Comparison of ENCODE assay signal across 8 mouse cellular contexts in the genomic region with DNA sequence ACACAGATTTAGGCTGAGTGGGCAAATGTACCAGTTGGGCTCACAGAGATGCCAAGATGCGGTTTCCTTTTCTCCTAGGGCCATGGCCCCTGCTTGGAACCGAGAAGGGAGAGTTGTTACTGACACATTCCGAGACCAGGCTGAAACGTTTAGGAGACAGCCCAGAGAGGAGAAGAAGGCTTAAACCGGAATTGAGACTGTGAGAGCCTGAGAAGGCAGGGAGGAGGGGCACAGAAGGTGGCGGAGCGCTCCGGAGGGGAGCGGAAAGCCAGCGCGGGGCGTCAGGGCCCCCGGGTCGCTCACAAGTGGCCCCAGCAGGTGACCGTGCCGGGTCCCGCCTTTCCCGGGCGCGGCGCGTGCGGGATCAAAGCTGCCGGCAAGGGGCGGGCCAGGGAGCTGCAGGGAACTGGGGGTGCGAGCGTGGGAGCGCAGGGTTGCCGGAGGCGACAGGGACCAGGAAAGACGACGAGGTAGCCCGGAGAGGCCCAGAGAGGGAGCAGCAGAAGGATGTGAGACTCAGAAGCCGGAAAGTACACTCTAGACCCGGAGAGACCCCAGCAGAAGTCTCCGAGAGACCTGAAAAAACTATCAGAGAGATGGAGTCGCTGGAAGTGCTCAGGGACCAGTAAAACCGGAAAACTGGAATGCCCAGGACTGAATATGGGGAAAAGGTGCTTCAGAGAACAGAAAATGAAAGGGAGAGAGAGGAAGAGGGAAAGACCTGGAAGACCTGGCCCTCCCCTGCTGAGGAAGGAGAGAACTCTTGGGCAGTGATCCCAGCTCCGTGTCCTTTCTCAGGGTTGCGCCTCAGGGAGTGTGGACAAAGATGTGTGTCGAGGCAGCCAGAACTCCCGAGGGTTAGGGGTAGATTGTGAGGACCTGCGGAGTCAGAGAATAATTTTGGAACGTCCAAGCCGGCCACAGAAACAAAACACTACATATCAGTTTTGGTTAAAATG. TPM values are rescaled to one million over a fixed set of nuclear protein-coding genes. Genes with fewer than 3 reads are reported as not detected.
DNase-seq lines count a peak whose midpoint lies in the region; ATAC-seq and TF ChIP-seq lines count a peak whose summit lies in the region.

No protein-coding gene starts in this region.

- no peaks in the 10 kb centered on the region for H3K9me3 ChIP-seq in CH12.LX (replicated peaks; ENCODE audit: low read length)
- H3K9me3 ChIP-seq in embryonic facial prominence, embryonic 15.5 days (replicated peaks), result no peaks in the 10 kb centered on the region

- no peaks in the 10 kb centered on the region for H3K36me3 ChIP-seq in CH12.LX (replicated peaks in 1 of 2; ENCODE audit: control insufficient read depth in 1 of 2, insufficient read depth in 1 of 2, low read length in 1 of 2)
- H3K36me3 ChIP-seq in embryonic facial prominence, embryonic 15.5 days, result no peaks in the 10 kb centered on the region

- H3K4me3 ChIP-seq in CH12.LX (replicated peaks in 1 of 3; ENCODE audit: low read depth in 2 of 3, low read length in 2 of 3, poor library complexity in 1 of 3), result peak overlapping the region; percentile 62 to 90 (median 68)
- peak overlapping the region; percentile 91 for H3K4me3 ChIP-seq in embryonic facial prominence, embryonic 15.5 days (replicated peaks)

- TF ChIP-seq EP300 in CH12.LX (IDR thresholded peaks at IDR 0.05; ENCODE audit: low read length), result peak; percentile 65; the same call in 1 of the 2 replicates

- H3K27me3 ChIP-seq in CH12.LX (replicated peaks), result peaks cover 86% of the 10 kb centered on the region
- no peaks in the 10 kb centered on the region; the same call in 1 of the 2 replicates for H3K27me3 ChIP-seq in embryonic facial prominence, embryonic 15.5 days

- TF ChIP-seq CTCF in CH12.LX (conservative IDR thresholded peaks at IDR 0.05 in 1 of 2, IDR thresholded peaks at IDR 0.05 in 1 of 2; ENCODE audit: low read depth in 2 of 2, low read length in 2 of 2), result no peak

- dilution Hi-C loops in CH12.LX (cut with MboI; ENCODE audit: extremely low pct_ligation_motif_present, extremely low pct_unique_long_range_greater_than_20kb, low sequenced_read_pairs), result no loop called here

- peak; percentile 31; the same call in 1 of the 2 replicates for ATAC-seq in embryonic facial prominence, embryonic 15.5 days (ENCODE audit: insufficient number of reproducible peaks, low FRiP score, low TSS enrichment, low read depth)

- peak overlapping the region; percentile 26 for H3K27ac ChIP-seq in CH12.LX (ENCODE audit: insufficient read depth, low read depth)
- H3K27ac ChIP-seq in embryonic facial prominence, embryonic 15.5 days (replicated peaks), result peak overlapping the region; percentile 89

- no peak for DNase-seq in CH12.LX (ENCODE audit: extremely low read depth)
- DNase-seq in adrenal gland, postnatal 14 days, result peak; percentile 82
- DNase-seq in heart, postnatal 10 days, result peak; percentile 76 to 79
- peak; percentile 34 for DNase-seq in layer of hippocampus, adult 9-11 months
- peak; percentile 71 for DNase-seq in lung, postnatal 36 days
- peak; percentile 77 for DNase-seq in retina, postnatal 1 day
- peak; percentile 53 to 65 for DNase-seq in urinary bladder, postnatal 36 days (ENCODE audit: low spot score in 2 of 2)

- in situ Hi-C loops in CH12.LX (cut with MboI; ENCODE audit: low pct_ligation_motif_present, low pct_unique_long_range_greater_than_20kb, low sequenced_read_pairs), result loop anchor here (5.0 kb wide), 1 partner anchor 56 kb away; no protein-coding TSS in a partner anchor

- WGBS in embryonic facial prominence, embryonic 15.5 days, result 0% methylated on average over 45 of the region's 45 CpGs

- peak overlapping the region; percentile 51 for H3K9ac ChIP-seq in CH12.LX (ENCODE audit: insufficient read depth, low read depth)
- peak overlapping the region; percentile 70 for H3K9ac ChIP-seq in embryonic facial prominence, embryonic 15.5 days

- H3K4me1 ChIP-seq in CH12.LX (ENCODE audit: control insufficient read depth in 1 of 2, insufficient read depth in 2 of 2), result peaks cover 2 to 42% of the 10 kb centered on the region in 2 experiments; a peak in 2 of 4 replicates
- H3K4me1 ChIP-seq in embryonic facial prominence, embryonic 15.5 days, result peaks cover 36% of the 10 kb centered on the region

- no peak; the same call in 1 of the 2 replicates for TF ChIP-seq RAD21 in CH12.LX (IDR thresholded peaks at IDR 0.05; ENCODE audit: low read depth, low read length)

- intact Hi-C loops in heart, postnatal 10 days (cut with DNase I), result no loop called here

- TF ChIP-seq POLR2A in CH12.LX (IDR thresholded peaks at IDR 0.05; ENCODE audit: low read depth, low read length), result 0 out of 2 replicates have a peak, but pooled peaks have one; percentile 40

- peak overlapping the region; percentile 89 for H3K4me2 ChIP-seq in CH12.LX (ENCODE audit: insufficient read depth, low read depth, poor library complexity, severe bottlenecking)
- H3K4me2 ChIP-seq in embryonic facial prominence, embryonic 15.5 days (replicated peaks), result peak overlapping the region; percentile 96

- H3K79me2 ChIP-seq in CH12.LX (replicated peaks; ENCODE audit: control insufficient read depth, extremely low read depth, insufficient read depth, poor library complexity, severe bottlenecking), result no peaks in the 10 kb centered on the region

TF ChIP-seq in CH12.LX, 34 proteins besides CTCF, POLR2A, EP300 and RAD21 (continues in another document):
- no peak for TF ChIP-seq CHD1 (IDR thresholded peaks at IDR 0.05; ENCODE audit: low read depth, low read length)
- TF ChIP-seq MAFK (IDR thresholded peaks at IDR 0.05; ENCODE audit: insufficient replicate concordance, low read length), result no peak
- no peak for TF ChIP-seq ZMIZ1 (IDR thresholded peaks at IDR 0.05; ENCODE audit: low read depth, low read length)
- no peak for TF ChIP-seq GABPA (IDR thresholded peaks at IDR 0.05; ENCODE audit: insufficient replicate concordance, low read depth, low read length)
- peak; percentile 83 for TF ChIP-seq SIN3A (IDR thresholded peaks at IDR 0.05; ENCODE audit: low read length)
- TF ChIP-seq PAX5 (IDR thresholded peaks at IDR 0.05; ENCODE audit: low read length), result no peak
- TF ChIP-seq E2F4 (IDR thresholded peaks at IDR 0.05; ENCODE audit: insufficient replicate concordance, low read depth, low read length), result no peak
- TF ChIP-seq BHLHE40 (IDR thresholded peaks at IDR 0.05; ENCODE audit: low read depth, low read length), result peak; percentile 89
- no peak for TF ChIP-seq KAT2A (IDR thresholded peaks at IDR 0.05; ENCODE audit: insufficient replicate concordance, low read length)
- peak; percentile 67; the same call in 1 of the 2 replicates for TF ChIP-seq UBTF (IDR thresholded peaks at IDR 0.05; ENCODE audit: low read depth, low read length)
- no peak; the same call in none of the 2 replicates for TF ChIP-seq ETS1 (conservative IDR thresholded peaks at IDR 0.05; ENCODE audit: low read depth, low read length)
- peak; percentile 49; the same call in 1 of the 2 replicates for TF ChIP-seq MAX (IDR thresholded peaks at IDR 0.05; ENCODE audit: low read length)
- TF ChIP-seq HCFC1 (IDR thresholded peaks at IDR 0.05; ENCODE audit: low read depth, low read length), result peak; percentile 51
- peak; percentile 52 for TF ChIP-seq MEF2A (IDR thresholded peaks at IDR 0.05; ENCODE audit: borderline replicate concordance, low read depth, low read length)
- peak; percentile 79 for TF ChIP-seq CHD2 (IDR thresholded peaks at IDR 0.05; ENCODE audit: low read length)
- TF ChIP-seq ZNF384 (IDR thresholded peaks at IDR 0.05; ENCODE audit: low read depth, low read length), result no peak
- TF ChIP-seq NRF1 (IDR thresholded peaks at IDR 0.05; ENCODE audit: low read depth, low read length), result peak; percentile 33; the same call in 1 of the 2 replicates
- TF ChIP-seq NELFE (IDR thresholded peaks at IDR 0.05; ENCODE audit: low read depth, low read length), result peak; percentile 72
- TF ChIP-seq USF1 (IDR thresholded peaks at IDR 0.05; ENCODE audit: low read depth, low read length), result no peak
- TF ChIP-seq JUND (conservative IDR thresholded peaks at IDR 0.05; ENCODE audit: low read depth, low read length), result peak; percentile 28; the same call in 1 of the 2 replicates

RNA-seq across cellular contexts. Expression of gene Hes7, which starts 2.2 kb away (rescaled TPM):
- 0.04 TPM in 1 of 2 replicates, not detected in the other for total RNA-seq in CH12.LX (2012; rRNA removed)
- total RNA-seq in CH12.LX (2014; rRNA removed), result not detected in 2 replicates
- polyA plus RNA-seq in CH12.LX (2012; ENCODE audit: insufficient read length, low read depth), result not detected in 2 replicates
- 0.37 TPM in 1 of 2 replicates, not detected in the other for total RNA-seq in adrenal gland, postnatal 14 days (2021)
- polyA plus RNA-seq in embryonic facial prominence, embryonic 15.5 days (2015; fragmentation: Nextera tagmentation; extraction: Ambion mirVana), result 0.55 and 0.64 TPM in 2 replicates
- under 1 TPM; 0.17 to 0.34 TPM for total RNA-seq in heart, postnatal 10 days (2021)

RNA-seq across cellular contexts. Expression of gene 9130213A22Rik, which starts 4.4 kb away (rescaled TPM):
- total RNA-seq in CH12.LX (2012; rRNA removed) (not detected in 2 replicates), CH12.LX (2014; rRNA removed) (not detected in 2 replicates)
- polyA plus RNA-seq in CH12.LX (2012; ENCODE audit: insufficient read length, low read depth), result not detected in 2 replicates
- total RNA-seq in adrenal gland, postnatal 14 days (2021), result 0.38 and 0.41 TPM in 2 replicates
- polyA plus RNA-seq in embryonic facial prominence, embryonic 15.5 days (2015; fragmentation: Nextera tagmentation; extraction: Ambion mirVana), result 0.35 and 0.51 TPM in 2 replicates
- total RNA-seq in heart, postnatal 10 days (2021), result under 1 TPM; 0.42 to 0.60 TPM

RNA-seq across cellular contexts. Expression of gene Aloxe3, which starts 7.7 kb away (rescaled TPM):
- total RNA-seq in CH12.LX (2012; rRNA removed), result 0.13 TPM in 1 of 2 replicates, not detected in the other
- total RNA-seq in CH12.LX (2014; rRNA removed), result not detected in 2 replicates
- polyA plus RNA-seq in CH12.LX (2012; ENCODE audit: insufficient read length, low read depth), result 0.19 and 0.23 TPM in 2 replicates
- total RNA-seq in adrenal gland, postnatal 14 days (2021), result 1.2 and 1.6 TPM in 2 replicates
- polyA plus RNA-seq in embryonic facial prominence, embryonic 15.5 days (2015; fragmentation: Nextera tagmentation; extraction: Ambion mirVana), result 7.6 and 8.9 TPM in 2 replicates
- total RNA-seq in heart, postnatal 10 days (2021), result not detected

RNA-seq across cellular contexts. Expression of gene Per1, which starts 23.0 kb away (rescaled TPM):
- 11.5 and 11.8 TPM in 2 replicates for total RNA-seq in CH12.LX (2012; rRNA removed)
- total RNA-seq in CH12.LX (2014; rRNA removed), result 2.8 and 3.2 TPM in 2 replicates
- polyA plus RNA-seq in CH12.LX (2012; ENCODE audit: insufficient read length, low read depth), result 37.9 and 38.3 TPM in 2 replicates
- total RNA-seq in adrenal gland, postnatal 14 days (2021), result 116 and 118 TPM in 2 replicates
- 29.6 and 34.4 TPM in 2 replicates for polyA plus RNA-seq in embryonic facial prominence, embryonic 15.5 days (2015; fragmentation: Nextera tagmentation; extraction: Ambion mirVana)
- 100 to 1,000 TPM in 1 of 2 experiments, 10 to 100 TPM in 1; 61.4 to 101 TPM for total RNA-seq in heart, postnatal 10 days (2021)

RNA-seq across cellular contexts. Expression of gene Vamp2, which starts 29.7 kb away (rescaled TPM):
- total RNA-seq in CH12.LX (2012; rRNA removed) (8.0 and 8.2 TPM in 2 replicates), CH12.LX (2014; rRNA removed) (1.3 and 1.4 TPM in 2 replicates)
- polyA plus RNA-seq in CH12.LX (2012; ENCODE audit: insufficient read length, low read depth), result 26.0 and 26.7 TPM in 2 replicates
- 111 and 139 TPM in 2 replicates for total RNA-seq in adrenal gland, postnatal 14 days (2021)
- polyA plus RNA-seq in embryonic facial prominence, embryonic 15.5 days (2015; fragmentation: Nextera tagmentation; extraction: Ambion mirVana), result 111 and 149 TPM in 2 replicates
- total RNA-seq in heart, postnatal 10 days (2021), result 10 to 100 TPM; 71.1 to 85.8 TPM
